Mouse (Mus musculus) kidney, adult 2 months (tissue): ENCODE data around the gene Max.

Experiments
- CTCF ChIP-seq: fragments of 200-500 bp; conservative IDR thresholded peaks from 2 replicates; pipeline ENCODE4 v1.5.1; 2011; ENCODE audit warnings: low read depth, mild to moderate bottlenecking, control low read depth, low read length, moderate library complexity, mixed read lengths; ENCODE audit not compliant: insufficient read depth, insufficient read length
- POLR2A ChIP-seq: fragments of 200-500 bp; IDR thresholded peaks from one replicate; pipeline ENCODE4 v1.6.1; 2011; ENCODE audit warnings: low read depth, low read length, control low read depth

- TF ChIP-seq CTCF: no peak
- TF ChIP-seq POLR2A: no peak
Observed at GRCm38 (mm10) chr12:76972241-76972640, 10.2 kb upstream of the Max start.
